Mouse (Mus musculus) limb, embryonic 12.5 days (tissue): ENCODE measurements around the gene Hes7. TPM values are rescaled to one million over a fixed set of nuclear protein-coding genes. Genes with fewer than 3 reads are reported as not detected.

Experiments
- ATAC-seq: fragments of 200-750 bp; cut with Nextera tagmentation; 2 replicates; pipeline ENCODE4 v1.8.0; 2017; ENCODE audit warnings: low read depth, moderate TSS enrichment; ENCODE audit not compliant: insufficient number of reproducible peaks, insufficient read depth, low FRiP score, low TSS enrichment
- H3K27ac ChIP-seq: fragments of 300-500 bp; sonication (generic); 2 replicates; pipeline ENCODE4 v1.5.1; 2016; ENCODE audit warnings: mild to moderate bottlenecking, moderate library complexity
- H3K27me3 ChIP-seq: fragments of 300-500 bp; sonication (generic); 2 replicates; pipeline ENCODE4 v1.6.1; 2016; ENCODE audit warnings: mild to moderate bottlenecking, moderate library complexity
- H3K36me3 ChIP-seq: fragments of 300-500 bp; sonication (generic); 2 replicates; pipeline ENCODE4 v1.6.1; 2016; ENCODE audit warnings: mild to moderate bottlenecking, moderate library complexity
- H3K4me1 ChIP-seq: fragments of 300-500 bp; sonication (generic); replicated peaks from 2 replicates; pipeline ENCODE4 v1.6.1; 2016
- H3K4me2 ChIP-seq: fragments of 300-500 bp; sonication (generic); 2 replicates; pipeline ENCODE4 v1.6.1; 2016; ENCODE audit warnings: mild to moderate bottlenecking, moderate library complexity
- H3K4me3 ChIP-seq: fragments of 300-500 bp; sonication (generic); replicated peaks from 2 replicates; pipeline ENCODE4 v1.5.1; 2016; ENCODE audit warnings: mild to moderate bottlenecking
- H3K9ac ChIP-seq: fragments of 300-500 bp; sonication (generic); replicated peaks from 2 replicates; pipeline ENCODE4 v1.6.1; 2016; ENCODE audit warnings: mild to moderate bottlenecking, moderate library complexity
- H3K9me3 ChIP-seq: fragments of 300-500 bp; sonication (generic); 2 replicates; pipeline ENCODE4 v1.6.1; 2016; ENCODE audit warnings: mild to moderate bottlenecking, moderate library complexity
- WGBS: fragments of 180-500 bp; shearing (Covaris S2); methylation state at CpG from one replicate; pipeline ENCODE4 v1.1.7; 2016; 5-methylcytosine and 5-hydroxymethylcytosine counted together
- polyA plus RNA-seq: library from polyadenylated mRNA; unstranded; fragments of >200 nt; fragmentation: Nextera tagmentation; extraction: Ambion mirVana; gene quantifications from 2 replicates; pipeline ENCODE4 v1.2.1, GENCODE M21; 2016

Hes7 gene
- polyA plus RNA-seq, 1 experiment from 2014 or later: 0.74 TPM

DNA sequence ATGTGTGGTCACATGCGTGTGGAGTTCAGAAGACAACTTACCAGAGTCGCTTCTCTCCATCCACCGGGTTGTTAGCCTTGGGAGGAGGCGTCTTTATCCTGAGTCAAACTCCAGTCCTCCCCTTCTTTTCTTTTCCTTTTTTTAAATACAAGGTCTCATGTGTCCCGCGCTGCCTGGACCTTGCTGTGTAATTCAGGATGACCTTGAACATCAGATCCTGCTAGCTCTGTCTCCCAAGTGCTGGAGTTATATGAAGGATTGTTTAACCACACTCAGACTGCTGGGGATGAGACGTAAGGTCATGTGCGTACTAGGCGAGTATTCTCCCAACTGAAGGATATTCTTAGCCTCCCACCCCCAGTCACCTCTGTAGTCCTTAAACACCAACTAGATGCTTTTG, 42.9 kb upstream of the Hes7 start:
- no peak overlapping the region for H3K9ac ChIP-seq
- no peak overlapping the region for H3K4me2 ChIP-seq
- no peaks in the 10 kb centered on the region for H3K36me3 ChIP-seq
- 89% methylated on average over 9 of the region's 9 CpGs for WGBS
- no peak for ATAC-seq
- H3K27ac ChIP-seq: no peak overlapping the region
- peaks cover 28% of the 10 kb centered on the region for H3K4me1 ChIP-seq
- no peaks in the 10 kb centered on the region for H3K9me3 ChIP-seq
- H3K27me3 ChIP-seq: no peaks in the 10 kb centered on the region
- H3K4me3 ChIP-seq: no peak overlapping the region

GRCm38 (mm10) chr11:69078041-69078440, 42.2 kb upstream of the Hes7 start:
- no peaks in the 10 kb centered on the region for H3K9me3 ChIP-seq
- H3K4me3 ChIP-seq: no peak overlapping the region
- no peak overlapping the region for H3K4me2 ChIP-seq
- H3K27ac ChIP-seq: no peak overlapping the region
- no peaks in the 10 kb centered on the region for H3K27me3 ChIP-seq
- no peaks in the 10 kb centered on the region for H3K36me3 ChIP-seq
- peaks cover 20% of the 10 kb centered on the region for H3K4me1 ChIP-seq
- whole genome bisulfite sequencing: 57% methylated on average over 6 of the region's 6 CpGs
- no peak overlapping the region for H3K9ac ChIP-seq
- no peak for ATAC-seq

DNA sequence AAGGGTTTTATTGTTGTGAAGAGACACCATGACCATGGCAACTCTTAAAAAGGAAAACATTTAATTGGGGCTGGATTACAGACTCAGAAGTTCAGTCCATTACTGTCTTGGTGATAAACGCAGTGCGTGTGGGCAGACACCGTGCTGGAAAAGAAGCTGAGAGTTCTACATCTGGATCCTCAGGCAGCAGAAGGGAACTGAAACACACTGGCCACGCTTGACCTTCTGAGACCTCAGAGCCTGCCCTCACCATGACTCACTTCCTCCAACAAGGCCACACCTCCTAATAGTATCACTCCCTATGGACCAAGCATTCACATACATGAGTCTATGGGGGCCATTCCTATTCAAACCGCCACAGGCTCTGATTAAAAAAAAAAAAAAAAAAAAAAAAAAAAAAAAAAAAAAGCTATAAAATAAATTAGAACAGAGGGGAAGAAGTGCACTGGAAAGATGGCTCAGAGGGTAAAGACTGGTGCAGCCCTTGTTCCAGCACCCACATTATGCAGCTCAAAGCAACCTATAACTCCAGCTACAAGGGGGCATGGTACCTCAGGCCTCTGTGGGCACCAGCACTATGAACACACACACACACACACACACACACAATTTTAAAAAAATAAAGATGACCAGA, 41.3 kb upstream of the Hes7 start:
- no peaks in the 10 kb centered on the region for H3K36me3 ChIP-seq
- H3K9me3 ChIP-seq: no peaks in the 10 kb centered on the region
- WGBS: 58% methylated on average over 5 of the region's 5 CpGs
- 0 out of 2 replicates have a peak overlapping the region, but pooled peaks have one; percentile 20 for H3K27ac ChIP-seq
- H3K4me2 ChIP-seq: no peak overlapping the region
- peaks cover 20% of the 10 kb centered on the region for H3K4me1 ChIP-seq
- H3K27me3 ChIP-seq: no peaks in the 10 kb centered on the region
- H3K9ac ChIP-seq: no peak overlapping the region
- H3K4me3 ChIP-seq: no peak overlapping the region
- ATAC-seq: no peak

DNA sequence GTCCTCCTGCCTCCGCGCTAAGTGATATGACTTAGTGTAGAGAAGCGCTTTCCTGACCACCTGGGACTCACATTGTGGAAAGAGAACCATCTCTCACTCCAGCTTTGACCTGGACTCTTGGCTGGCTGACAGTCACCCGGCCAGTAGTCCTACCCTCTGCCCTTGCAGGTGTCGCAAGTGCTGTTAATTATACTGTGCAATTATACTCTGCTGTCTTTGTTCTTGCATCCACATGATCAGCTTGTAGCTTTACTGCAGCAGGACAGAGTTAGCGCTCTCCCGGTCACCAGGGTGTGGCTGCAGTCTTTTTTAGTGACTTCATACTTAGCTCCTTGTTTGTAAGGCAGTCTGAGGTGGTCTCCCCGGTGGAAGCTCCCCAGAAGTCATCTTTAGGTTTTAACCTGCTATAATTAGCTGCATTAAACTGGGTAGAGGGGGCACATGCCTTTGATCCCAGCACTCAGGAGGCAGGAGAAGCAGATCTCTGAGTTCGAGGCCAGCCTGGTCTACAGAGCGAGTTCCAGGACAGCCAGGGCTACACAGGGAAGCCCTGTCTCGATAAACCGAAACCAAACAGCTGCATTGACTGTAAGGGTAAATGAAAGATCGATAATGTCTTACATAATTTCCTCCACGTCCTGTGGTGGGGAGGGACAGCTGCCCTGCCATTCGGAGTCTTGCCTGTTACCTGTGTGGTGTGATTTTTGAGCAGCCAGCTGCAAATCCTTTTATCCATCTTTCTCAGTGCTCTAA, 39.9 kb upstream of the Hes7 start:
- H3K9ac ChIP-seq: no peak overlapping the region

GRCm38 (mm10) chr11:69080855-69081222, 39.4 kb upstream of the Hes7 start:
- H3K4me3 ChIP-seq: no peak overlapping the region
- H3K27me3 ChIP-seq: no peaks in the 10 kb centered on the region
- H3K9ac ChIP-seq: no peak overlapping the region
- no peak overlapping the region for H3K27ac ChIP-seq
- no peaks in the 10 kb centered on the region for H3K36me3 ChIP-seq
- no peak overlapping the region for H3K4me2 ChIP-seq
- H3K4me1 ChIP-seq: peaks cover 12% of the 10 kb centered on the region
- WGBS: 90% methylated on average over 8 of the region's 8 CpGs
- H3K9me3 ChIP-seq: no peaks in the 10 kb centered on the region
- no peak for ATAC-seq

More for the DNA sequence above, 39.9 kb upstream of the Hes7 start:
- H3K4me2 ChIP-seq: no peak overlapping the region
- H3K9me3 ChIP-seq: no peaks in the 10 kb centered on the region
- no peaks in the 10 kb centered on the region for H3K27me3 ChIP-seq
- no peak overlapping the region for H3K27ac ChIP-seq
- peaks cover 12% of the 10 kb centered on the region for H3K4me1 ChIP-seq
- 75% methylated on average over 15 of the region's 15 CpGs for WGBS
- no peak overlapping the region for H3K4me3 ChIP-seq
- H3K36me3 ChIP-seq: no peaks in the 10 kb centered on the region
- no peak for ATAC-seq

GRCm38 (mm10) chr11:69081613-69082012, 38.6 kb upstream of the Hes7 start:
- no peaks in the 10 kb centered on the region for H3K36me3 ChIP-seq
- no peaks in the 10 kb centered on the region for H3K9me3 ChIP-seq
- H3K27ac ChIP-seq: no peak overlapping the region
- no peak overlapping the region for H3K4me3 ChIP-seq
- no peak overlapping the region for H3K4me2 ChIP-seq
- WGBS: 92% methylated on average over 7 of the region's 7 CpGs
- H3K27me3 ChIP-seq: no peaks in the 10 kb centered on the region
- no peak overlapping the region for H3K9ac ChIP-seq
- peaks cover 12% of the 10 kb centered on the region for H3K4me1 ChIP-seq
- ATAC-seq: no peak

GRCm38 (mm10) chr11:69085608-69086007, 34.6 kb upstream of the Hes7 start:
- Histone ChIP-seq H3K27ac (0 out of 2 replicates have a peak overlapping the region, but pooled peaks have one; percentile 23), H3K4me1 (peaks cover 28% of the 10 kb centered on the region), H3K27me3 (no peaks in the 10 kb centered on the region), H3K36me3 (peaks cover 11% of the 10 kb centered on the region), H3K4me3 (no peak overlapping the region), H3K4me2 (no peak overlapping the region), H3K9me3 (no peaks in the 10 kb centered on the region), H3K9ac (no peak overlapping the region)
- ATAC-seq: no peak
- 63% methylated on average over 6 of the region's 6 CpGs for WGBS

DNA sequence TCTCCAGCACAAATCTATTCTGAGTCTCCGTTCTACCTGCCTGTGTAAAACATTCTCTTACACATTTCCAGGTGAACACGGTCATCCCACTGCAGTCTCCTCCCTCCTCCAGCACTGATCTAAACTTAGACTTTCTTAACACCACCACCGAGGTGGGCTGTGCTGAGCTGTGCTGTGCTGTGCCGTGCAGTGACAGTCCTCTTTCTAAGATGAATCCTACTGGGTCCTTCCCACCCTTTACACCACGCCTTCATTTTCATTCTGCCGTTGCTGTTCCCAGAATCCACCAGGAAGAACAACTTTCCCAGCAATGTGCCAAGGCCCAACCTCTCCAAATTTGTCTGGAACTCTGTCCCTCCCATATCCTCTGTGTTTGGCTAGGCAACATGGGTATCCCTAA, 33.8 kb upstream of the Hes7 start:
- 55% methylated on average over 6 of the region's 6 CpGs for WGBS
- Histone ChIP-seq H3K27ac (0 out of 2 replicates have a peak overlapping the region, but pooled peaks have one; percentile 50), H3K36me3 (peaks cover 19% of the 10 kb centered on the region), H3K4me1 (peaks cover 32% of the 10 kb centered on the region), H3K4me2 (no peak overlapping the region), H3K9ac (no peak overlapping the region; the same call in 1 of the 2 replicates), H3K4me3 (no peak overlapping the region), H3K9me3 (no peaks in the 10 kb centered on the region), H3K27me3 (no peaks in the 10 kb centered on the region)
- no peak for ATAC-seq

DNA sequence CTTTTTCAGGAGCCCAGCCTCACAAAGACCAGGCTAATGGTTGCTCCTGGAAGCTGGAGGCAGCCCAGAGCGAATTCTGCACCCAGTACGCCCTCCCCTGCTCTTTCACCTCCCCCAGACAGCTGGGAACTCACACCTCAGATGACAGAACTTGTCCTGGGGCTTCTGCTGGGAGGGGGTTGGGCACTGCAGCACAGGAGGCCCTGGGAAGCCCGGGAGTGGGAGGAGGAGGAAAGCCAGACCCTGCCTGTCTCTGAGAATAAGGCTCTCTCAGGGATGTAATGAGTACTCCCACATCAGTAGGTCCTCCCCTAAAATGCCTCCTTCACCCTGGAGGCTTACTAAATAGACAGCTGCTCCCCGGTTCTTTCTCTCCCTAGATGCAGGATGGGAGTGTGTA, 33.1 kb upstream of the Hes7 start:
- H3K27me3 ChIP-seq: no peaks in the 10 kb centered on the region
- H3K27ac ChIP-seq: 0 out of 2 replicates have a peak overlapping the region, but pooled peaks have one; percentile 50
- H3K9me3 ChIP-seq: no peaks in the 10 kb centered on the region
- peak overlapping the region; percentile 98 for H3K4me2 ChIP-seq
- no peak overlapping the region; the same call in 1 of the 2 replicates for H3K9ac ChIP-seq
- peaks cover 26% of the 10 kb centered on the region for H3K36me3 ChIP-seq
- no peak for ATAC-seq
- peaks cover 36% of the 10 kb centered on the region for H3K4me1 ChIP-seq
- 16% methylated on average over 4 of the region's 4 CpGs for WGBS
- no peak overlapping the region for H3K4me3 ChIP-seq

- Histone ChIP-seq H3K4me3 (peak overlapping the region; percentile 97), H3K27ac (no peak overlapping the region), H3K36me3 (peaks cover 31% of the 10 kb centered on the region), H3K9ac (no peak overlapping the region; the same call in 1 of the 2 replicates), H3K27me3 (no peaks in the 10 kb centered on the region), H3K9me3 (no peaks in the 10 kb centered on the region), H3K4me2 (peak overlapping the region; percentile 98), H3K4me1 (peaks cover 36% of the 10 kb centered on the region)
- 67% methylated on average over 2 of the region's 2 CpGs for WGBS
- ATAC-seq: no peak
Observed at GRCm38 (mm10) chr11:69087597-69087996, 32.6 kb upstream of the Hes7 start.

- Histone ChIP-seq H3K4me1 (peaks cover 36% of the 10 kb centered on the region), H3K9me3 (no peaks in the 10 kb centered on the region), H3K4me2 (peak within 1 kb of the TSS; percentile 98), H3K9ac (peak within 1 kb of the TSS; percentile 99), H3K4me3 (peak within 1 kb of the TSS; percentile 97), H3K27me3 (no peaks in the 10 kb centered on the region), H3K27ac (peak within 1 kb of the TSS; percentile 93), H3K36me3 (peaks cover 34% of the 10 kb centered on the region)
- peak; percentile 77 for ATAC-seq
- WGBS: 1% methylated on average over 64 of the region's 67 CpGs
Observed at GRCm38 (mm10) chr11:69088103-69088855, 31.9 kb upstream of the Hes7 start, which contains the start of gene Vamp2. Gene Vamp2 (plus strand): TSS chr11:69088490.
